In the genomic region with DNA sequence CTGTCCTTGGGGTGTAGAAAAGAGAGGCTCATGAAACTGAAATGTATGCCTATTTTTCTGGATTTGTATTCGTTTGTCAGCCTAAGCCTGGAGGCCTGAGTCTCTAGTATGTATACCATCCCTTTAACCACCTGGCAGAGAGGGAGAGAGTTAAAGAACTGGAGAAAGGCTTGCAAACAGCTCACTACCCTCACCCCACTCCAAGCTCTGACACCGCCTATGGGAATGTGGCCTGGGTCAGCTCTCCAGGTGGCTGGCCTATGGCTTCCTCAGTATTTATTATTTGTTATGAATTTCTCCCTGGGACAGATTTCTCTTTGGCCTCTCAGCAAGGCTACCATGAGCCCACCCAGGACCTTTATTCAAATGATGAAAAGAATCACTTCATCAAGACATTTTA, we compare ENCODE assay signal across 25 mouse cellular contexts. TPM values are rescaled to one million over a fixed set of nuclear protein-coding genes. Genes with fewer than 3 reads are reported as not detected.
"Had no signal": no experiment of that assay in that cellular context is flagged by ENCODE, and none has a peak within 500 bp of the region (broad histone marks: within the 10 kb centered on the region; RNA-seq: fewer than 3 reads in every experiment).

No protein-coding gene starts in this region.

- H3K4me2 ChIP-seq: limb, embryonic 13.5 days; liver, embryonic 12.5 days; liver, embryonic 15.5 days; lung, embryonic 15.5 days; midbrain, embryonic 13.5 days; neural tube, embryonic 13.5 days; stomach, embryonic 15.5 days had no signal

- ATAC-seq: liver, embryonic 12.5 days; midbrain, embryonic 13.5 days; midbrain, embryonic 16.5 days had no signal

- H3K9me3 ChIP-seq: limb, embryonic 13.5 days; liver, embryonic 12.5 days; liver, embryonic 15.5 days; lung, embryonic 15.5 days; megakaryocyte, embryonic 14.5 days; midbrain, embryonic 10.5 days; midbrain, embryonic 13.5 days; neural tube, embryonic 13.5 days; stomach, embryonic 15.5 days had no signal

- DNase-seq: kidney, adult 9 months; kidney, postnatal 14 days; kidney, postnatal 4 days; left cerebral cortex, postnatal 4 days; liver; lung, adult 18-20 months; lung, postnatal 10 days; lung, postnatal 36 days; right cerebral cortex, adult 18-20 months; right cerebral cortex, postnatal 25 days; spleen, adult 18-20 months; thymus, postnatal 25 days had no signal

- H3K4me3 ChIP-seq: limb, embryonic 13.5 days; liver, embryonic 12.5 days; liver, embryonic 15.5 days; lung, embryonic 15.5 days; megakaryocyte, embryonic 14.5 days; midbrain, embryonic 10.5 days; midbrain, embryonic 13.5 days; myocyte; neural tube, embryonic 13.5 days; stomach, embryonic 15.5 days had no signal

- H3K36me3 ChIP-seq: limb, embryonic 13.5 days; liver, embryonic 12.5 days; liver, embryonic 15.5 days; lung, embryonic 15.5 days; midbrain, embryonic 10.5 days; midbrain, embryonic 13.5 days; neural tube, embryonic 13.5 days; stomach, embryonic 15.5 days had no signal

- H3K4me1 ChIP-seq: liver, embryonic 12.5 days; liver, embryonic 15.5 days had no signal

- H3K9ac ChIP-seq: limb, embryonic 13.5 days; liver, embryonic 12.5 days; liver, embryonic 15.5 days; lung, embryonic 15.5 days; midbrain, embryonic 13.5 days; neural tube, embryonic 13.5 days; stomach, embryonic 15.5 days had no signal

- H3K27ac ChIP-seq: limb, embryonic 13.5 days; liver, embryonic 12.5 days; liver, embryonic 15.5 days; lung, embryonic 15.5 days; midbrain, embryonic 10.5 days; midbrain, embryonic 13.5 days; neural tube, embryonic 13.5 days; stomach, embryonic 15.5 days had no signal

RNA-seq across cellular contexts. Expression of a gene that starts 6.8 kb away (rescaled TPM):
- polyA plus RNA-seq: myocyte had no signal

RNA-seq across cellular contexts. Expression of a gene that starts 7.6 kb away (rescaled TPM):
- polyA plus RNA-seq: kidney, embryonic 16.5 days; limb, embryonic 13.5 days; liver, embryonic 12.5 days; liver, embryonic 15.5 days; lung, embryonic 15.5 days; myocyte; neural tube, embryonic 13.5 days; stomach, embryonic 15.5 days; thymus, postnatal 0 days had no signal
